Mouse (Mus musculus): ENCODE results near the gene Slf1. TPM values are rescaled to one million over a fixed set of nuclear protein-coding genes. Genes with fewer than 3 reads are reported as not detected.

Gene Slf1
- total and polyA plus RNA-seq, 2 experiments from 2014 or later, result 25.2 to 31.1 TPM

GRCm38 (mm10) chr13:77043375-77043774 is 91.9 kb downstream of the Slf1 start:
- Histone ChIP-seq H3K4me3 (ENCODE audit: low read depth, low read length) (no peak overlapping the region), H3K4me2 (ENCODE audit: low read depth, low read length, poor library complexity, severe bottlenecking) (no peak overlapping the region), H3K36me3 (ENCODE audit: insufficient read depth, low read length) (no peaks in the 10 kb centered on the region), H3K9ac (replicated peaks; ENCODE audit: low read length, poor library complexity, severe bottlenecking) (no peak overlapping the region), H3K27ac (ENCODE audit: low read depth, low read length) (no peak overlapping the region), H3K9me3 (ENCODE audit: low read length) (no peaks in the 10 kb centered on the region), H3K27me3 (ENCODE audit: insufficient read depth, low read length) (no peaks in the 10 kb centered on the region), H3K4me1 (ENCODE audit: insufficient read depth, low read length) (no peaks in the 10 kb centered on the region)
- no peak for DNase-seq (ENCODE audit: low spot score)
- TF ChIP-seq CTCF (IDR thresholded peaks at IDR 0.05), result no peak
- 77% methylated on average over 1 of the region's 1 CpGs for WGBS
- ATAC-seq (ENCODE audit: low FRiP score), result no peak

- no peak for ATAC-seq (ENCODE audit: low FRiP score)
These were observed 105.7 kb downstream of the Slf1 start for GRCm38 (mm10) chr13:77029594-77029993.

GRCm38 (mm10) chr13:77018851-77019250 is 116.4 kb downstream of the Slf1 start:
- Histone ChIP-seq H3K27ac (ENCODE audit: low read depth, low read length) (no peak overlapping the region), H3K9ac (replicated peaks; ENCODE audit: low read length, poor library complexity, severe bottlenecking) (no peak overlapping the region), H3K9me3 (ENCODE audit: low read length) (no peaks in the 10 kb centered on the region), H3K4me1 (ENCODE audit: insufficient read depth, low read length) (no peaks in the 10 kb centered on the region), H3K27me3 (ENCODE audit: insufficient read depth, low read length) (no peaks in the 10 kb centered on the region), H3K4me2 (ENCODE audit: low read depth, low read length, poor library complexity, severe bottlenecking) (no peak overlapping the region), H3K4me3 (ENCODE audit: low read depth, low read length) (no peak overlapping the region), H3K36me3 (ENCODE audit: insufficient read depth, low read length) (no peaks in the 10 kb centered on the region)
- WGBS, result 85% methylated on average over 2 of the region's 2 CpGs
- DNase-seq (ENCODE audit: low spot score) (no peak), ATAC-seq (ENCODE audit: low FRiP score) (no peak)
- TF ChIP-seq CTCF (IDR thresholded peaks at IDR 0.05), result no peak

More at GRCm38 (mm10) chr13:77029594-77029993, 105.7 kb downstream of the Slf1 start:
- 69% methylated on average over 5 of the region's 5 CpGs for WGBS
- H3K9me3 ChIP-seq (ENCODE audit: low read length), result no peaks in the 10 kb centered on the region
- H3K36me3 ChIP-seq (ENCODE audit: insufficient read depth, low read length), result no peaks in the 10 kb centered on the region
- H3K4me3 ChIP-seq (ENCODE audit: low read depth, low read length), result no peak overlapping the region
- TF ChIP-seq CTCF (IDR thresholded peaks at IDR 0.05), result no peak
- no peaks in the 10 kb centered on the region for H3K27me3 ChIP-seq (ENCODE audit: insufficient read depth, low read length)
- H3K27ac ChIP-seq (ENCODE audit: low read depth, low read length), result no peak overlapping the region
- no peak overlapping the region for H3K4me2 ChIP-seq (ENCODE audit: low read depth, low read length, poor library complexity, severe bottlenecking)
- no peaks in the 10 kb centered on the region for H3K4me1 ChIP-seq (ENCODE audit: insufficient read depth, low read length)
- no peak for DNase-seq (ENCODE audit: low spot score)
- no peak overlapping the region for H3K9ac ChIP-seq (replicated peaks; ENCODE audit: low read length, poor library complexity, severe bottlenecking)

GRCm38 (mm10) chr13:77003684-77004083 is 131.6 kb downstream of the Slf1 start:
- Histone ChIP-seq H3K9me3 (ENCODE audit: low read length) (no peaks in the 10 kb centered on the region), H3K27me3 (ENCODE audit: insufficient read depth, low read length) (no peaks in the 10 kb centered on the region), H3K4me2 (ENCODE audit: low read depth, low read length, poor library complexity, severe bottlenecking) (no peak overlapping the region), H3K27ac (ENCODE audit: low read depth, low read length) (no peak overlapping the region), H3K9ac (replicated peaks; ENCODE audit: low read length, poor library complexity, severe bottlenecking) (no peak overlapping the region), H3K4me1 (ENCODE audit: insufficient read depth, low read length) (no peaks in the 10 kb centered on the region), H3K4me3 (ENCODE audit: low read depth, low read length) (no peak overlapping the region), H3K36me3 (ENCODE audit: insufficient read depth, low read length) (no peaks in the 10 kb centered on the region)
- DNase-seq (ENCODE audit: low spot score) (no peak), ATAC-seq (ENCODE audit: low FRiP score) (no peak)
- TF ChIP-seq CTCF (IDR thresholded peaks at IDR 0.05), result no peak
- 97% methylated on average over 1 of the region's 1 CpGs for WGBS

GRCm38 (mm10) chr13:77002628-77003027 is 132.6 kb downstream of the Slf1 start:
- Histone ChIP-seq H3K27ac (ENCODE audit: low read depth, low read length) (no peak overlapping the region), H3K27me3 (ENCODE audit: insufficient read depth, low read length) (no peaks in the 10 kb centered on the region), H3K4me3 (ENCODE audit: low read depth, low read length) (no peak overlapping the region), H3K4me2 (ENCODE audit: low read depth, low read length, poor library complexity, severe bottlenecking) (no peak overlapping the region), H3K36me3 (ENCODE audit: insufficient read depth, low read length) (no peaks in the 10 kb centered on the region), H3K9me3 (ENCODE audit: low read length) (no peaks in the 10 kb centered on the region), H3K4me1 (ENCODE audit: insufficient read depth, low read length) (no peaks in the 10 kb centered on the region), H3K9ac (replicated peaks; ENCODE audit: low read length, poor library complexity, severe bottlenecking) (no peak overlapping the region)
- ATAC-seq (ENCODE audit: low FRiP score) (no peak), DNase-seq (ENCODE audit: low spot score) (no peak)
- 58% methylated on average over 3 of the region's 3 CpGs for WGBS
- no peak for TF ChIP-seq CTCF (IDR thresholded peaks at IDR 0.05)

Other genes with a start within 250 kb of the Slf1 start
- 9.9 and 15.1 TPM in 2 replicates for gene 2210408I21Rik, start 67 bp upstream of the Slf1 start, total RNA-seq (2014; rRNA removed)
- gene 2210408I21Rik, start 67 bp upstream of the Slf1 start, polyA plus RNA-seq (2015; fragmentation: Nextera tagmentation; extraction: Ambion mirVana), result 11.3 and 15.8 TPM in 2 replicates

All from midbrain, postnatal 0 days (tissue).